8 mouse cellular contexts compared by ENCODE assay signal in genomic region chr4:150757291-150757741, GRCm38 (mm10).
A peak's percentile ranks its signal among the peaks of the same experiment; 100 is the strongest.
DNase-seq lines count a peak whose midpoint lies in the region; ATAC-seq and TF ChIP-seq lines count a peak whose summit lies in the region.

No protein-coding gene starts in this region.

- H3K36me3 ChIP-seq in hindbrain, embryonic 14.5 days (replicated peaks; ENCODE audit: control insufficient read depth, insufficient read depth): no peaks in the 10 kb centered on the region

- TF ChIP-seq CTCF in gastrocnemius, adult 2 months (IDR thresholded peaks at IDR 0.05): peak; percentile 36

- WGBS in hindbrain, embryonic 14.5 days: 61% methylated on average over 10 of the region's 10 CpGs

- peaks cover 27% of the 10 kb centered on the region for H3K4me1 ChIP-seq in hindbrain, embryonic 14.5 days (replicated peaks; ENCODE audit: control insufficient read depth, insufficient read depth, low read length)

- ATAC-seq in hindbrain, embryonic 14.5 days (ENCODE audit: low FRiP score): no peak

- H3K9ac ChIP-seq in hindbrain, embryonic 14.5 days: 0 out of 2 replicates have a peak overlapping the region, but pooled peaks have one; percentile 52

- H3K27me3 ChIP-seq in hindbrain, embryonic 14.5 days (ENCODE audit: control insufficient read depth, insufficient read depth, low read length): no peaks in the 10 kb centered on the region

- no peak overlapping the region for H3K4me2 ChIP-seq in hindbrain, embryonic 14.5 days (replicated peaks)

- intact Hi-C loops in gastrocnemius, adult 2 months (cut with DNase I): no loop called here

- H3K27ac ChIP-seq in gastrocnemius, adult 2 months: peak overlapping the region; percentile 33
- peak overlapping the region; percentile 93 for H3K27ac ChIP-seq in hindbrain, embryonic 14.5 days

- no peak for DNase-seq in gastrocnemius, adult 2 months
- no peak for DNase-seq in gastrocnemius, adult 8-10 months (ENCODE audit: low spot score in 2 of 2)
- DNase-seq in WW6 (ENCODE audit: low read depth, low spot score): peak; percentile 28
- no peak for DNase-seq in hindbrain, embryonic 14.5 days (ENCODE audit: low spot score)
- peak; percentile 67 to 69 for DNase-seq in lung, postnatal 4 days
- DNase-seq in urinary bladder, postnatal 36 days (ENCODE audit: low spot score in 2 of 2): no peak
- DNase-seq in layer of hippocampus, adult 11-12 months (ENCODE audit: low spot score): no peak
- DNase-seq in right cerebral cortex, postnatal 10 days (ENCODE audit: low spot score in 2 of 2): no peak

- no peaks in the 10 kb centered on the region for H3K9me3 ChIP-seq in hindbrain, embryonic 14.5 days (ENCODE audit: control insufficient read depth, low read length)

- H3K4me3 ChIP-seq in gastrocnemius, adult 2 months: no peak overlapping the region
- H3K4me3 ChIP-seq in hindbrain, embryonic 14.5 days (replicated peaks; ENCODE audit: low read length): no peak overlapping the region

Comparison
In these comparisons a context has a peak if more than half of its experiments do, and no peak if none do; other contexts are left out.
1. DNase-seq: peak in WW6 (single experiment) and lung, postnatal 4 days (2 of 2); none in gastrocnemius, adult 2 months (single experiment), gastrocnemius, adult 8-10 months (0 of 2), hindbrain, embryonic 14.5 days (single experiment), urinary bladder, postnatal 36 days (0 of 2), layer of hippocampus, adult 11-12 months (single experiment) and right cerebral cortex, postnatal 10 days (0 of 2).